Mouse (Mus musculus) midbrain, embryonic 14.5 days (tissue): Measurements from ENCODE around the gene Fam222b. TPM values are rescaled to one million over a fixed set of nuclear protein-coding genes. Genes with fewer than 3 reads are reported as not detected.

Source experiments
- ATAC-seq: fragments of 200-750 bp; cut with Nextera tagmentation; 2 replicates; pipeline ENCODE4 v1.8.0; 2017; ENCODE audit warnings: moderate number of reproducible peaks, moderate library complexity; ENCODE audit not compliant: low FRiP score, low TSS enrichment
- DNase-seq: peaks from one replicate; pipeline ENCODE4 v3.0.0-alpha.2; 2015
- H3K27ac ChIP-seq: fragments of 300-500 bp; sonication (generic); replicated peaks from 2 replicates; pipeline ENCODE4 v1.5.1; 2014; ENCODE audit warnings: mild to moderate bottlenecking, low read depth, low read length, moderate library complexity
- H3K27me3 ChIP-seq: fragments of 300-500 bp; sonication (generic); 2 replicates; pipeline ENCODE4 v1.6.1; 2014; ENCODE audit warnings: low read length, control low read depth, mixed read lengths; ENCODE audit not compliant: control insufficient read depth, insufficient read depth
- H3K36me3 ChIP-seq: fragments of 300-500 bp; sonication (generic); 2 replicates; pipeline ENCODE4 v1.6.1; 2014; ENCODE audit warnings: low read length, control low read depth; ENCODE audit not compliant: control insufficient read depth, insufficient read depth
- H3K4me1 ChIP-seq: fragments of 300-500 bp; sonication (generic); 2 replicates; pipeline ENCODE4 v1.6.1; 2014; ENCODE audit warnings: mild to moderate bottlenecking, antibody characterized with exemption, low read length, control low read depth; ENCODE audit not compliant: control insufficient read depth, insufficient read depth
- H3K4me2 ChIP-seq: fragments of 300-500 bp; sonication (generic); 2 replicates; pipeline ENCODE4 v1.6.1; 2014; ENCODE audit warnings: mild to moderate bottlenecking, low read length, moderate library complexity
- H3K4me3 ChIP-seq: fragments of 300-500 bp; sonication (generic); replicated peaks from 2 replicates; pipeline ENCODE4 v1.5.1; 2014; ENCODE audit warnings: low read depth, low read length
- H3K9ac ChIP-seq: fragments of 300-500 bp; sonication (generic); replicated peaks from 2 replicates; pipeline ENCODE4 v1.6.1; 2014; ENCODE audit warnings: mild to moderate bottlenecking, low read length, moderate library complexity
- H3K9me3 ChIP-seq: fragments of 300-500 bp; sonication (generic); 2 replicates; pipeline ENCODE4 v1.6.1; 2016; ENCODE audit warnings: low read length, control low read depth, mixed read lengths; ENCODE audit not compliant: control insufficient read depth
- WGBS: fragments of 180-500 bp; shearing (Covaris S2); extraction: QIAGEN DNeasy Blood & Tissue Kit; methylation state at CpG from one replicate; pipeline ENCODE4 v1.1.7; 2014; 5-methylcytosine and 5-hydroxymethylcytosine counted together
- polyA plus RNA-seq: library from polyadenylated mRNA; unstranded; fragments of >200 nt; fragmentation: Nextera tagmentation; extraction: Ambion mirVana; gene quantifications from 2 replicates; pipeline ENCODE4 v1.2.1, GENCODE M21; 2014

Gene Fam222b
- polyA plus RNA-seq, 1 experiment from 2014 or later = 30.4 TPM

DNA sequence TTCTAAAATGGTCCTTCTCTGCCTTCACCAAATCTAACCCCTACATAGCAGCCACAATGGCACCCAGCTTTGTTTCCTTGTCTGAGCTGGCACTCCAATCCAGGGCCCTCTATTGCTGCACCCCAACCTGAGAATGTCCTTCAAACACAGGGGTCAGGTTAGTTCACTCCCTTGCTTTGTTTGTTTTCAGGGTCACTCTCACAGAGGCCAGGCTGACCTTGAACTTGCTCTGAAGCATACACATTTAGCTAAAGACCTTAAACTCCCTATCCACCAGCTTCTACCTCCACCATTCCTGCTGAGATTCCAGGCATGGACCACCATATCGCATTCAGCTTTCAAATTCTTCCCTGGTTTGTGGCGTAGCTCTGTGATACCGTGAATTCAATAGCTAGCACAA, 80.0 kb downstream of the Fam222b start:
- Histone ChIP-seq H3K27me3 (no peaks in the 10 kb centered on the region), H3K9me3 (no peaks in the 10 kb centered on the region), H3K4me3 (no peak overlapping the region), H3K9ac (no peak overlapping the region), H3K4me2 (no peak overlapping the region), H3K27ac (no peak overlapping the region), H3K4me1 (peaks cover 20% of the 10 kb centered on the region), H3K36me3 (peaks cover 8% of the 10 kb centered on the region)
- ATAC-seq (no peak), DNase-seq (no peak)
- 91% methylated on average over 3 of the region's 3 CpGs for WGBS

DNA sequence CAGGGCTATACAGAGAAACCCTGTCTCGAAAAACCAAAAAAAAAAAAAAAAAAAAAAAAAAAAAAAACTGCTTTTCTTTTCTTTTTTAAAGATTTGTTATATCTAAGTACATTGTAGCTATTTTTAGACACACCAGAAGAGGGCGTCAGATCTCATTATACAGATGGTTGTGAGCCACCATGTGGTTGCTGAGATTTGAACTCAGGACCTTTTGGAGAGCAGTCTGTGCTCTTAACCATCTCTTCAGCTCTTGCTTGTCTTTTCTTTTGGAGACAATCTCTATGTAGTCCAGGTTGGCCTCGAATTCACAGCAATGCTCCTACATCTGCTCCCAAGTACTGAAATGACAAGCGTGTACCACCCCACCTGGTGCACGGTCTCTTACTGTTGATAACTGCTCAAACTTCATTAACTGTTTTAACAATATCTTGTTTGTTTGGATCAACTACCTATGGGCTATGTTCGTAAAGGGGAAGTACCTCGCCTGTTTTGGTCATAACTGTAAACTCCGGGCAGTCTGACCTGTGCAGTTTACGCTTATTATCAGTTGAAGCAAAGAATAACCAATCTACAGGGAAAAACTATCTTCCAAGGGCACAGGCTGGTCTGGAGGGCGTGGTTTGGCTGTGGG, 81.4 kb downstream of the Fam222b start:
- Histone ChIP-seq H3K36me3 (peaks cover 21% of the 10 kb centered on the region), H3K4me2 (peak overlapping the region; percentile 70), H3K4me1 (peaks cover 20% of the 10 kb centered on the region), H3K27me3 (no peaks in the 10 kb centered on the region), H3K27ac (0 out of 2 replicates have a peak overlapping the region, but pooled peaks have one; percentile 50), H3K4me3 (peak overlapping the region; percentile 54), H3K9me3 (no peaks in the 10 kb centered on the region), H3K9ac (peak overlapping the region; percentile 38; the same call in 1 of the 2 replicates)
- no peak for ATAC-seq
- 8% methylated on average over 9 of the region's 10 CpGs for WGBS
- no peak for DNase-seq

DNA sequence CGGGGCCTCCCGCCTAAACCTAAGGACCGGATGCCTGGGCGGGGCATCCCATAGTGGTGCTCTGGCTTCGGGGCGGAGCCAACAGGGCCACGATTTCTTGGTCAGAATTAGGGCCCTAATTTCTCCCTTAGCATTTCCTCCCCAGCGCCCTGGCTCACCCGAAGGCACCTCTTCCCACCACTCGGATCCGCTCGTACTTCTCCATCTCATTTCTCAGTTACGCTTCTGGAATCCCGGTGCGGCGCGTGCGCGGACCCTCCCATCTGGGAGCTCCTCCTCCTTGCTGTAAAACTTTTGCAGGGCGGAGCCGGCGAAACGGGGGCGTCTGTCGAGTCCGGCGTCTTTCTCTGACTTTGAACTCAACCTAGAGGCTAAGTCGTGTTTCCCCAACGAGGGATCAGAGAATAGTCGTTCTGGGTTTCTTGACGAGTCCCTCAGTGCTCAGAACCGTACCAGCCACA, 82.0 kb downstream of the Fam222b start, which contains the start of the genes Nek8 and Tlcd1:
Gene Nek8 (minus strand): TSS at position 274 of the 461 bp plus-strand sequence.
Gene Tlcd1 (plus strand): TSS at position 310 of the 461 bp plus-strand sequence.
- peaks cover 20% of the 10 kb centered on the region for H3K4me1 ChIP-seq
- under 1% methylated on average over 32 of the region's 32 CpGs for WGBS

DNA sequence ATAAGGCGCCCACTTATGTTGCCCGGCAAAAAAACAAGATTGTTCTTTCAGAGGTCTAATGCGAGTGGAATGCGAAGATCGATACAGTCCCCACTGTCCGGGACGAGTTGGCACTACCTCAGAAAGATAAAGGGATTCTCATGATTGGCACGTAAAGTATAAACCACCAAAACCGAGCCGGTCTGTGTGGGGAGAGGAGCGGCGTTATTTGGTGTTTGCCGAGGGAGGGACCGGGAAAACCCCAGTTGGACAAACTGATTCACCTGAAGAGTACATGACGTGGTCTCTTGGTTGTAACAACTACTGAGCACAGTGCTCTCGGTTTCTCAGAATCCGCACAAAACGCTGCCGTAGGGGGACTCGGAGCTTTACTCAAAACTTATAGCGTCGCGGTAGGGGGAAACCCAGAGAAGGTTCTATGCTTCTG, 82.5 kb downstream of the Fam222b start:
- no peak for DNase-seq
- 1% methylated on average over 23 of the region's 23 CpGs for WGBS
- peaks cover 23% of the 10 kb centered on the region for H3K4me1 ChIP-seq
- H3K9me3 ChIP-seq = no peaks in the 10 kb centered on the region
- peaks cover 32% of the 10 kb centered on the region for H3K36me3 ChIP-seq
- H3K9ac ChIP-seq = no peak overlapping the region; the same call in 1 of the 2 replicates
- no peaks in the 10 kb centered on the region for H3K27me3 ChIP-seq
- peak overlapping the region; percentile 70 for H3K4me2 ChIP-seq
- no peak overlapping the region for H3K27ac ChIP-seq
- ATAC-seq = no peak
- H3K4me3 ChIP-seq = peak overlapping the region; percentile 54

More for the DNA sequence above, 82.0 kb downstream of the Fam222b start, which contains the start of the genes Nek8 and Tlcd1:
- ATAC-seq = peak; percentile 57
- Histone ChIP-seq H3K4me2 (peak within 1 kb of the TSS; percentile 70), H3K27ac (peak within 1 kb of the TSS; percentile 50; the same call in 1 of the 2 replicates), H3K36me3 (peaks cover 27% of the 10 kb centered on the region), H3K9me3 (no peaks in the 10 kb centered on the region), H3K9ac (peak within 1 kb of the TSS; percentile 38; the same call in 1 of the 2 replicates), H3K27me3 (no peaks in the 10 kb centered on the region), H3K4me3 (peak within 1 kb of the TSS; percentile 54)
- peak; percentile 88 for DNase-seq

DNA sequence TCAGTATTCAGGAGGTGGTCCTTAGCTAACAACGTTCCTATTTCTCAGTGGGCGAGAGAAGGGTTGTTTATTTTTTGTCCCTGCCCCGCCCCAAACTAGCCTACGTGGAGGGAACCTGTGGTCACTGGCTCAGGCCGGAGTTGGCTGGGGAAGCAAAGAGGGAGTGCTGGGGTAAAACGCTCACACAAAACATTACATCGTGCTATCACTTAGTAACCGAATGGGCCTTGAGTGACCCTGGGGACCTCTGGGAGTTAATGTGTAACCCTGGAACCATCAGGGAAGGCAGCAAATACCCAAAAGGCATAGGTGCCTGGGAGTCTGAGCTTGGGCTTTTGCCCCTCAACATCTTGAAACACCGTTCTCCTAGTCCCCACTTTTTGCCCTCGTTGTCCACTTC, 83.0 kb downstream of the Fam222b start:
- Histone ChIP-seq H3K4me3 (peak overlapping the region; percentile 37; the same call in 1 of the 2 replicates), H3K36me3 (peaks cover 36% of the 10 kb centered on the region), H3K4me2 (peak overlapping the region; percentile 70), H3K9ac (no peak overlapping the region), H3K4me1 (peaks cover 28% of the 10 kb centered on the region), H3K27me3 (no peaks in the 10 kb centered on the region), H3K27ac (no peak overlapping the region), H3K9me3 (no peaks in the 10 kb centered on the region)
- DNase-seq = no peak
- ATAC-seq = no peak
- 4% methylated on average over 10 of the region's 10 CpGs for WGBS

DNA sequence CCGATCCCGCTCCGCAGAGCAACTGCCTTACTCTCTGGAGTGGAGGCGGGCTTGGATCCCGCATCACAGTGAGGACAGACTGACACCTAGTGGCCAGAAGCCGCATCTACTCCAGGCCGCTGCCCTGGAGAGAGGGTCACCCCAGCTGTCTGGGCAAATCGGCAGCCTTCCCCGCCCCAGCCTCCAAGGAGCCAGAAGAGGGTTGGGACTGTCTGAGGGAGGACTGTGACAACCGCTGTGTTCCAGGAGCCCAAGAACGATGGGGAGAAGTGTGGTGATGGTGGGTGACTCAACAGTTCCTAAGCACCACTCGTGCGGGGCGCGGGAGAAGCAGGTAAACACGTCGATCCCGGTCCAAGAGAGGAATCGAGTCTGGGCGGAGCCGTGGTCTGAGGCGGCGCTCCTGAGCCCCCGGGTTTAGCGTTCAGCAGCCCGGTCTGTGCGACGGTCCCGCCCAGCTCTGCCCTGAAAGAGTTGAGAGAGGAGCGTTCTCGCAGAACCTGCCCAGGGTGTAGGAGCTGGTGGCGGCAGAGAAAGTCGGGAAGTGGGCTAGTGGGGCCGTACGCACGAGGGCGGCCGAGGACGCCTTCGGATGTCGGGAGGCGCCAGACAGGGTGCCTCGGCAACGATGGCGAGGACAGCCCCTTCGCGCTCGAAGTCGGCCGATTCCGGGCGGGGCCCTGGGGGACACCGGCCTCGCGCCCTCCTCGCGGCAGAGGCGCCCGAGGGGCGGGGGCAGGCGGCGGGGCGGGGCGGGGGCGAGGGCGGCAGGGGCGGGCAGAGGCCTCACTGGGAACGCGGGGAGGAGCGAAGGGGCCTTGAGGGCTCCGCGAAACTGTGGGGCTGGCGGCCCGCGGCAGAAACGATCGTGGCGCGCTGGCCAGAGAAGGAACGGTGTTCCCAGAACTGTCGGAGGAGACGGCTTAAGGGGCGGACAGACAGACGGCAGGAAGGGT, 83.7 kb downstream of the Fam222b start:
- peak; percentile 97 for DNase-seq
- H3K4me2 ChIP-seq = peak overlapping the region; percentile 70
- peak overlapping the region; percentile 37 for H3K4me3 ChIP-seq
- peak; percentile 85 for ATAC-seq
- no peaks in the 10 kb centered on the region for H3K9me3 ChIP-seq
- peak overlapping the region; percentile 51 for H3K9ac ChIP-seq
- H3K4me1 ChIP-seq = peaks cover 28% of the 10 kb centered on the region
- peak overlapping the region; percentile 78 for H3K27ac ChIP-seq
- no peaks in the 10 kb centered on the region for H3K27me3 ChIP-seq
- peaks cover 36% of the 10 kb centered on the region for H3K36me3 ChIP-seq
- WGBS = under 1% methylated on average over 70 of the region's 84 CpGs

DNA sequence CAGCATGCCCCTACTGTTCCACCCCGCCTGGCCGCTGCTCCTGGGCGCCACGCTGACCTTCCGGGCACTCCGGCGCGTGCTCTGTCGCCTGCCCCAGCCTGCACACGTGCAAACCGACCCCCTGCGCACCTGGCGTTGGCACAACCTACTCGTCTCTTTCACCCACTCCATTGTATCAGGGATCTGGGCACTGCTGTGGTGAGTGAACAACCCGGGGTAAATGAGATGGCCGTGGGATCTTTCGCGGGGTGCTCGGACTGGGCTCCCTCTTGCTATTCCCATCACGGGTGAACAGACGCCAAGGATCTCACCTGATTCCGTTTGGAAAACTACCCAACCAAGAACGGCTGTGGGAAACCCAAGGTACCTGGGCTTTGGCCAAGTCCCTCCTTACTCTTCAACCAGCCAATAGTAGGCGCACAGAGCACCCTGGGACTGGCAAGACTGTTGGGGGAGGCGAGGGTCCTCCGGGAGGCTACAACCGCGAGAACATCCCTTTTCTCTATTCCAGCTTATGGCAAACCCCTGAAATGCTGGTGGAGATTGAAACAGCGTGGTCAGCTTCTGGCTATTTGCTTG, 84.5 kb downstream of the Fam222b start:
- peaks cover 31% of the 10 kb centered on the region for H3K4me1 ChIP-seq
- no peaks in the 10 kb centered on the region for H3K9me3 ChIP-seq
- no peaks in the 10 kb centered on the region for H3K27me3 ChIP-seq
- H3K36me3 ChIP-seq = peaks cover 36% of the 10 kb centered on the region
- DNase-seq = peak; percentile 68
- H3K27ac ChIP-seq = peak overlapping the region; percentile 78
- H3K4me2 ChIP-seq = peak overlapping the region; percentile 70
- ATAC-seq = peak; percentile 3
- WGBS = 3% methylated on average over 29 of the region's 29 CpGs
- H3K4me3 ChIP-seq = peak overlapping the region; percentile 37
- peak overlapping the region; percentile 51 for H3K9ac ChIP-seq

DNA sequence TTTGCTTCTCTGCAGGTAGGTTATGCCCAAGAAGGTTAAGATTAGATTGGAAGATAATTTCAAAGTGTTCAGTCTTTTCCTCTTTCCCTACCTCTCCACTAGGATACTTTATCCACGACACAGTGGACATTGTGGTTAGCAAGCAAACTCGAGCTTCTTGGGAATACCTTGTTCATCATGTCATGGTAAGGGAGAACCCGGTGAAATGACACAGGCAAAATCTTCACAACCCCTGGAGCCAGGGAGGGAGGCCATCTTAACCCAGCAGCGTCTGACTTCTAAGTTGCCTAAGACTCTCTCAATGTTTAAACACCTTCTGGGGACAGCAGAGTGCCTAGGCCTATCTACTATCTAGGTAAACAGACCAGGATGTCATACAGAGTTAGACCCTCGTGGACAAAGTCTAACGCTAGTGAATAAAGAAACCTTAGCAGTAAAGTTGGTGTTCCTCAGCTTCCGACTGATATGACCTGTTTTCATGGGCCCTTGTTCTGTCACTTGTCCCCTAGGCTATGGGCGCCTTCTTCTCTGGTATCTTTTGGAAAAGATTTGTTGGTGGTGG, 85.1 kb downstream of the Fam222b start:
- Histone ChIP-seq H3K9me3 (no peaks in the 10 kb centered on the region), H3K4me3 (peak overlapping the region; percentile 37; the same call in 1 of the 2 replicates), H3K27ac (no peak overlapping the region), H3K27me3 (no peaks in the 10 kb centered on the region), H3K36me3 (peaks cover 36% of the 10 kb centered on the region), H3K9ac (peak overlapping the region; percentile 51; the same call in 1 of the 2 replicates), H3K4me2 (peak overlapping the region; percentile 70), H3K4me1 (peaks cover 32% of the 10 kb centered on the region)
- no peak for DNase-seq
- ATAC-seq = no peak
- WGBS = 29% methylated on average over 8 of the region's 8 CpGs
